8 mouse cellular contexts compared by ENCODE assay signal in genomic region chr1:176813292-176814035, GRCm38 (mm10). TPM values are rescaled to one million over a fixed set of nuclear protein-coding genes. Genes with fewer than 3 reads are reported as not detected.
DNase-seq lines count a peak whose midpoint lies in the region; ATAC-seq lines count a peak whose summit lies in the region.

No protein-coding gene starts in this region.

- no peaks in the 10 kb centered on the region for H3K27me3 ChIP-seq in hindbrain, embryonic 16.5 days (replicated peaks; ENCODE audit: control insufficient read depth, insufficient read depth, low read length)

- intact Hi-C loops in left cerebral cortex, postnatal 25 days (cut with DNase I), result no loop called here

- H3K4me1 ChIP-seq in hindbrain, embryonic 16.5 days (ENCODE audit: control insufficient read depth, insufficient read depth, low read depth, low read length), result peaks cover 17% of the 10 kb centered on the region

- H3K9ac ChIP-seq in hindbrain, embryonic 16.5 days (ENCODE audit: low read depth, low read length), result peak overlapping the region; percentile 100

- DNase-seq in WW6 (ENCODE audit: low read depth, low spot score), result peak; percentile 38
- DNase-seq in cerebellum, postnatal 36 days, result peak; percentile 71 to 72
- peak; percentile 71 to 80 for DNase-seq in frontal cortex, postnatal 36 days (ENCODE audit: low spot score in 2 of 2)
- peak; percentile 81 to 87 for DNase-seq in left cerebral cortex, postnatal 25 days (ENCODE audit: low spot score in 2 of 2)
- DNase-seq in right cerebral cortex, postnatal 14 days, result peak; percentile 71
- peak; percentile 35 to 54 for DNase-seq in urinary bladder, postnatal 36 days (ENCODE audit: low spot score in 2 of 2)

- WGBS in hindbrain, embryonic 16.5 days, result under 1% methylated on average over 70 of the region's 75 CpGs

- peak overlapping the region; percentile 100 for H3K27ac ChIP-seq in hindbrain, embryonic 16.5 days (ENCODE audit: low read depth, low read length)

- no peaks in the 10 kb centered on the region for H3K36me3 ChIP-seq in hindbrain, embryonic 16.5 days (ENCODE audit: control insufficient read depth, insufficient read depth, low read length)

- ATAC-seq in hindbrain, embryonic 16.5 days, result peak; percentile 51
- peak; percentile 38 for ATAC-seq in megakaryocyte-erythroid progenitor cell, adult 5-6 weeks (replicated peaks; ENCODE audit: low FRiP score, low TSS enrichment, poor library complexity, severe bottlenecking)

- H3K9me3 ChIP-seq in hindbrain, embryonic 16.5 days (ENCODE audit: control insufficient read depth, low read length), result no peaks in the 10 kb centered on the region

- H3K4me2 ChIP-seq in hindbrain, embryonic 16.5 days (ENCODE audit: low read length), result peak overlapping the region; percentile 71

- peak overlapping the region; percentile 89 for H3K4me3 ChIP-seq in hindbrain, embryonic 16.5 days (ENCODE audit: low read length)

RNA-seq across cellular contexts. Expression of gene Cep170, which starts 0.4 kb away (rescaled TPM):
- polyA plus RNA-seq in hindbrain, embryonic 16.5 days (2015; fragmentation: Nextera tagmentation; extraction: Ambion mirVana), result 82.8 and 91.4 TPM in 2 replicates
- 100 to 1,000 TPM; 100 TPM for total RNA-seq in left cerebral cortex, postnatal 25 days (2021)
- 29.8 and 38.4 TPM in 2 replicates for total RNA-seq in megakaryocyte-erythroid progenitor cell, adult 5-6 weeks (2014; fragmentation: Nextera tagmentation)
- 28.0 and 35.7 TPM in 2 replicates for total RNA-seq in megakaryocyte-erythroid progenitor cell, adult 5-6 weeks (2017)

RNA-seq across cellular contexts. Expression of gene Sdccag8, which starts 1.0 kb away (rescaled TPM):
- polyA plus RNA-seq in hindbrain, embryonic 16.5 days (2015; fragmentation: Nextera tagmentation; extraction: Ambion mirVana), result 24.1 and 25.8 TPM in 2 replicates
- total RNA-seq in left cerebral cortex, postnatal 25 days (2021), result 10 to 100 TPM; 14.3 to 16.4 TPM
- total RNA-seq in megakaryocyte-erythroid progenitor cell, adult 5-6 weeks (2014; fragmentation: Nextera tagmentation), result 4.9 and 11.9 TPM in 2 replicates
- total RNA-seq in megakaryocyte-erythroid progenitor cell, adult 5-6 weeks (2017), result 11.3 and 26.9 TPM in 2 replicates

Comparison
In these comparisons a context has a peak if more than half of its experiments do, and no peak if none do; other contexts are left out.
1. Peak in every context shown above with its lines: DNase-seq, ATAC-seq, H3K4me3 ChIP-seq and H3K27ac ChIP-seq.